ENCODE assay signal across 9 mouse cellular contexts in the genomic region with DNA sequence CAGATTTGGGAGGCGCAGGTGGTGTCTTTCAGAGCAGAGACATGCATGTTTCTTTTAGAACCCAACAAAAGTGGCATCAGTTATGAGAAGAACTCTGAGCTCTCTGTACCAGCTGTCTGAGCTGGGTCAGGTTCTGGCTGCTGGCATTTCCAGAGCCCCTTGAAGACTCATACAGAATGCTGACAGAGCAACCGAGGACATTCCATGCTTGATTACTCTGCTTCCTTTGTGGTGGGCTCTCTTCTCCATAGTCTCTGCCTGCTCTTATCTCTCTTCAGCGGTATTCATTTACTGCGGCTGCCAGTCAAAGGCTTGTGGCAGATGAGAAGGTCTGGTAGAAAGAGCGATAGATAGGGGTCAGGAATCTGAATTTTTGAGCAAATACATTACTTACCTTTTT. TPM values are rescaled to one million over a fixed set of nuclear protein-coding genes. Genes with fewer than 3 reads are reported as not detected.
A peak's percentile ranks its signal among the peaks of the same experiment; 100 is the strongest.
DNase-seq lines count a peak whose midpoint lies in the region; ATAC-seq and TF ChIP-seq lines count a peak whose summit lies in the region.
"Had no signal": no experiment of that assay in that cellular context is flagged by ENCODE, and none has a peak within 500 bp of the region (broad histone marks: within the 10 kb centered on the region; RNA-seq: fewer than 3 reads in every experiment).

No protein-coding gene starts in this region.

- no peaks in the 10 kb centered on the region for H3K9me3 ChIP-seq in forebrain, embryonic 16.5 days (ENCODE audit: control insufficient read depth, low read length)
- H3K9me3 ChIP-seq in forebrain, embryonic 12.5 days, result no peaks in the 10 kb centered on the region
- no peaks in the 10 kb centered on the region for H3K9me3 ChIP-seq in kidney, embryonic 16.5 days (ENCODE audit: low read length)
- H3K9me3 ChIP-seq in liver, embryonic 15.5 days (replicated peaks), result no peaks in the 10 kb centered on the region

- no peak overlapping the region for H3K9ac ChIP-seq in forebrain, embryonic 16.5 days (replicated peaks; ENCODE audit: low read depth, low read length)
- H3K9ac ChIP-seq in forebrain, embryonic 12.5 days, result no peak overlapping the region
- 0 out of 2 replicates have a peak overlapping the region, but pooled peaks have one; percentile 24 for H3K9ac ChIP-seq in kidney, embryonic 16.5 days (replicated peaks; ENCODE audit: low read length)
- H3K9ac ChIP-seq in liver, embryonic 15.5 days, result no peak overlapping the region

- no peaks in the 10 kb centered on the region for H3K27me3 ChIP-seq in forebrain, embryonic 16.5 days (replicated peaks; ENCODE audit: control insufficient read depth, insufficient read depth, low read length)
- no peaks in the 10 kb centered on the region for H3K27me3 ChIP-seq in forebrain, embryonic 12.5 days
- no peaks in the 10 kb centered on the region for H3K27me3 ChIP-seq in kidney, embryonic 16.5 days (ENCODE audit: insufficient read depth, low read length)
- no peaks in the 10 kb centered on the region for H3K27me3 ChIP-seq in liver, embryonic 15.5 days

- no peak for ATAC-seq in forebrain, embryonic 16.5 days
- ATAC-seq in forebrain, embryonic 12.5 days (ENCODE audit: low FRiP score), result no peak
- ATAC-seq in kidney, embryonic 16.5 days (ENCODE audit: low FRiP score, low TSS enrichment), result no peak
- ATAC-seq in liver, embryonic 15.5 days (ENCODE audit: insufficient read depth), result peak; percentile 46

- TF ChIP-seq CTCF in brain, embryonic 14.5 days (IDR thresholded peaks at IDR 0.05; ENCODE audit: borderline replicate concordance, extremely low read depth, insufficient read depth, insufficient read length), result no peak

- WGBS in forebrain, embryonic 16.5 days, result 82% methylated on average over 5 of the region's 5 CpGs
- WGBS in forebrain, embryonic 12.5 days, result 85% methylated on average over 5 of the region's 5 CpGs
- WGBS in kidney, embryonic 16.5 days, result 77% methylated on average over 5 of the region's 5 CpGs
- WGBS in liver, embryonic 15.5 days (ENCODE audit: insufficient replicate concordance), result 33% methylated on average over 5 of the region's 5 CpGs

- no peak for DNase-seq in kidney, adult 18-20 months
- peak; percentile 7 for DNase-seq in brain, embryonic 14.5 days (ENCODE audit: low read depth)
- DNase-seq in gastrocnemius, postnatal 10 days, result no peak
- no peak for DNase-seq in adrenal gland, adult 18-20 months (ENCODE audit: low spot score in 2 of 2)
- DNase-seq: B cell, adult 2 months had no signal

- no peak overlapping the region for H3K4me3 ChIP-seq in forebrain, embryonic 16.5 days (replicated peaks; ENCODE audit: low read length)
- no peak overlapping the region for H3K4me3 ChIP-seq in forebrain, embryonic 12.5 days (replicated peaks)
- no peak overlapping the region for H3K4me3 ChIP-seq in kidney, embryonic 16.5 days (ENCODE audit: low read length)
- H3K4me3 ChIP-seq in liver, embryonic 15.5 days (replicated peaks), result no peak overlapping the region

- peaks cover 16% of the 10 kb centered on the region for H3K4me1 ChIP-seq in forebrain, embryonic 16.5 days (replicated peaks; ENCODE audit: control insufficient read depth, insufficient read depth, low read length)
- peaks cover 26% of the 10 kb centered on the region for H3K4me1 ChIP-seq in forebrain, embryonic 12.5 days
- peaks cover 35% of the 10 kb centered on the region for H3K4me1 ChIP-seq in kidney, embryonic 16.5 days (ENCODE audit: insufficient read depth, low read length)
- peaks cover 81% of the 10 kb centered on the region for H3K4me1 ChIP-seq in liver, embryonic 15.5 days (replicated peaks)

- peak overlapping the region; percentile 72 for H3K27ac ChIP-seq in forebrain, embryonic 16.5 days (ENCODE audit: low read length)
- no peak overlapping the region for H3K27ac ChIP-seq in forebrain, embryonic 12.5 days
- H3K27ac ChIP-seq in kidney, embryonic 16.5 days (ENCODE audit: low read length), result peak overlapping the region; percentile 86
- peak overlapping the region; percentile 53 for H3K27ac ChIP-seq in liver, embryonic 15.5 days (replicated peaks)

- H3K4me2 ChIP-seq in forebrain, embryonic 16.5 days (ENCODE audit: low read length), result no peak overlapping the region
- H3K4me2 ChIP-seq in forebrain, embryonic 12.5 days, result no peak overlapping the region
- H3K4me2 ChIP-seq in kidney, embryonic 16.5 days (replicated peaks; ENCODE audit: low read depth, low read length), result no peak overlapping the region
- peak overlapping the region; percentile 24; the same call in 1 of the 2 replicates for H3K4me2 ChIP-seq in liver, embryonic 15.5 days

- H3K36me3 ChIP-seq in forebrain, embryonic 16.5 days (ENCODE audit: control insufficient read depth, insufficient read depth), result no peaks in the 10 kb centered on the region
- H3K36me3 ChIP-seq in forebrain, embryonic 12.5 days (replicated peaks), result no peaks in the 10 kb centered on the region
- no peaks in the 10 kb centered on the region for H3K36me3 ChIP-seq in kidney, embryonic 16.5 days (ENCODE audit: insufficient read depth, low read length)
- H3K36me3 ChIP-seq in liver, embryonic 15.5 days (replicated peaks), result no peaks in the 10 kb centered on the region

- no peak for TF ChIP-seq POLR2A in brain, embryonic 14.5 days (IDR thresholded peaks at IDR 0.05; ENCODE audit: borderline replicate concordance, extremely low read depth, insufficient read depth, insufficient read length, poor library complexity, severe bottlenecking)

RNA-seq across cellular contexts. Expression of gene Pkig, which starts 28.0 kb away (rescaled TPM):
- 153 and 159 TPM in 2 replicates for polyA plus RNA-seq in forebrain, embryonic 16.5 days (2015; fragmentation: Nextera tagmentation; extraction: Ambion mirVana)
- polyA plus RNA-seq in forebrain, embryonic 12.5 days (2016; fragmentation: Nextera tagmentation; extraction: Ambion mirVana), result 156 and 158 TPM in 2 replicates
- polyA plus RNA-seq in kidney, embryonic 16.5 days (2015; fragmentation: Nextera tagmentation; extraction: Ambion mirVana), result 180 and 187 TPM in 2 replicates
- 66.6 and 73.9 TPM in 2 replicates for polyA plus RNA-seq in brain, embryonic 14.5 days (2012; rRNA removed)
- 93.3 and 95.5 TPM in 2 replicates for polyA plus RNA-seq in liver, embryonic 15.5 days (2015; fragmentation: Nextera tagmentation; extraction: Ambion mirVana)
- total RNA-seq in gastrocnemius, postnatal 10 days (2021), result 100 to 1,000 TPM; 123 to 129 TPM
- 10 to 100 TPM; 37.4 to 38.3 TPM for total RNA-seq in adrenal gland, adult 18-20 months (2021)

RNA-seq across cellular contexts. Expression of gene Serinc3, which starts 41.3 kb away (rescaled TPM):
- polyA plus RNA-seq in forebrain, embryonic 16.5 days (2015; fragmentation: Nextera tagmentation; extraction: Ambion mirVana), result 31.4 and 34.3 TPM in 2 replicates
- 32.1 and 36.1 TPM in 2 replicates for polyA plus RNA-seq in forebrain, embryonic 12.5 days (2016; fragmentation: Nextera tagmentation; extraction: Ambion mirVana)
- 48.9 and 50.1 TPM in 2 replicates for polyA plus RNA-seq in kidney, embryonic 16.5 days (2015; fragmentation: Nextera tagmentation; extraction: Ambion mirVana)
- polyA plus RNA-seq in brain, embryonic 14.5 days (2012; rRNA removed), result 88.3 and 93.9 TPM in 2 replicates
- 126 and 129 TPM in 2 replicates for polyA plus RNA-seq in liver, embryonic 15.5 days (2015; fragmentation: Nextera tagmentation; extraction: Ambion mirVana)
- total RNA-seq in gastrocnemius, postnatal 10 days (2021), result 100 to 1,000 TPM; 141 to 145 TPM
- 100 to 1,000 TPM; 521 to 567 TPM for total RNA-seq in adrenal gland, adult 18-20 months (2021)
